Mouse (Mus musculus) heart, adult 11 months (tissue): Measurements from ENCODE around the gene Foxd2.

ENCODE experiments used
- DNase-seq: peaks from one replicate; pipeline ENCODE4 v3.0.0; 2022

The Foxd2 gene

GRCm38 (mm10) chr4:114908829-114909601, at the start of gene Foxd2:
Foxd2 (minus strand) TSS chr4:114908873.
- DNase-seq = peak; percentile 99

GRCm38 (mm10) chr4:114958231-114958630, 49.6 kb upstream of the Foxd2 start:
- DNase-seq = peak; percentile 71

DNA sequence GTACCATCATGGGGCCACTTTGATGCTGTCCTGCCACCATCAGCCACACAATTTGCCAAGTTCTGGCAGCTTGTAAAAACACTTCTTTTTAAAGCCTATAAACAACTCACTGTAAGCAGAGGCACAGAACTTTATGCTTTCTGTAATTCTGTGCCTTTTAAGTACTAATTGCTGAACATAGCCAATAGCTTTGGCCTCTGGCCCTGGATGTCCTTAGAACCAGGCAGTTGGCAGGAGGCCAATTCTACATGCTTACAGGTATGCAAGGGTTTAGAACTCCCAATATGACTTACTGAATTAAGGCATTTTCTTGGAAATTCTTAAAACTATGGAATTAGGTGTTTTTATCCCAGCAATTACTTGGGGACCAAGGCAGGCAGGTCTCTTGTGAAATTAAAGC, 48.7 kb upstream of the Foxd2 start:
- peak; percentile 69 for DNase-seq

DNA sequence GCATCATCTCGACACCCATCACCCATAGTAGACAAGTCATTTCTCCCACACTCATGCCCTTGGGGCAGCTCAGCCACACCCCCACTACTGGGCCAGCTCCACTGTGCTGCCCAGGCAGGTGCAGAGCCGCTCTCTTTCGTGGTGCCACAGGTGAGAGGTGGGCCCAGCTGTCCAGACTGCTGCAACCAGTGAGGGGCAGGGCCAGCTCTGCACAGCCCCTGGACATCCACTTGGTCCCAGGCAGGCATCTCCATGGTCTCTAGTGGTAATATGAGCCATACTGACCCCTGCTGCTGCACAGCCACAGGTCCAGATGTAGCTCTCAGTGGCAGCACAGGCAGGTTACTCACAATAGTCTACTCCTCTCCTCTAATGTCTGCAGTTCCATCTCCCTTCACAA, 44.5 kb upstream of the Foxd2 start:
- DNase-seq = peak; percentile 71

GRCm38 (mm10) chr4:114947852-114948481, 39.3 kb upstream of the Foxd2 start:
- DNase-seq = peak; percentile 66

DNA sequence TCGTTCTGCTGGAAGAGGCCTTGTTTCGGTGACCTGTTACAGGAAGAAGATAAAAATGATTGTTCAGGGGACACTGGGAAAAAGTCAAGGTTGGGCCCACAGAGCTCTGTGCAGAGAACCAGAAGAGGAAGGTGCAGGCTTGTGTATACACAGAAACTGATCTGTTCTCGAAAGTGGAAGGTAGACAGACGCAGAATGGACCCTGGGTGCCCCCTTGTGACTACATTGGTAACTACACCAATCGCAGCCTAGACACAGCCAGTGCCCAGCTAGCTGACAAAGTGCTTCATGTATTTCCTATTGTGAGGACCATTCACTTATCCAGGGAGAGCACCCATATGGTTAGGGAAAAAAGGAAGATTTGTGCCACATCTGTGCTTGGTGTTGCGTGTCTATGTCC, 38.7 kb upstream of the Foxd2 start:
- DNase-seq = peak; percentile 91

DNA sequence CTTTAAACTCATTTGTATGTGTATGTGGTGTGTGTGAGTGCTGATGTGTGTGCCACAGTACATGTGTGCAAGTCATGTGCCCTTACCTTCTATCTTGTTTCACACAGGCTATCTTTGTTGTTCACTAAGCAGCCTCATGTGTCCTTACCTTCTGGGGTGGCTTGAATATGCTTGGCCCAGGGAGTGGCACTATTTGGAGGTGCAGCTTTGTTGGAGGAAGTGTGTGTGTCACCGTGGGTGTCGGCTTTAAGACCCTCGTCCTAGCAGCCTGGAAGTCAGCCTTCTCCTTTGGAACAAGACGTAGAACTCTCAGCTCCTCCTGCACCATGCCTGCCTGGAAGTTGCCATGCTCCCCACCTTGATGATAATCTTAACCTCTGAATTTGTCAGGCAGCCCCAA, 37.7 kb upstream of the Foxd2 start:
- peak; percentile 58 for DNase-seq

- peak; percentile 76 for DNase-seq
Measured at GRCm38 (mm10) chr4:114945021-114945420, 36.3 kb upstream of the Foxd2 start.

DNA sequence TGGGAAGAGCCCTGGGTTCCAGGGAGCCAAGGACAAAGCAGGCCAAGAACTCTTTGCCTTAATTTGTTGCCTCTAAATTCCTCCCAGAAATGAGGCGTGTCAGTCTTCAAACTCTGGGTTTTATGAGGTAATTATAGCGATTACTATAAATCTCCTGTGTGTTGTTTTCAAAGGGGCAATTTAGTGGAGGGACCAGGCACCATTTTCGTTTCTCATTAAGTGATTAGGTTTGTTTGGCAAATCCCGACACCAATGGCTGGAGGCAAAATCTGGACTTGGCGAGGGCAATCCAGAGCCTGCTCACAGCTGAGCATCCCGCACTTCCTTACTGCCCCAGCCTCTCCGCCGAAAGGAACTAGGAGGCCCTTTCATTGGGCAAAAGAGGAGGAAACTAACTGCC, 33.9 kb upstream of the Foxd2 start:
- DNase-seq = peak; percentile 67

- peak; percentile 54 for DNase-seq
Measured at GRCm38 (mm10) chr4:114942112-114942511, 33.4 kb upstream of the Foxd2 start.

GRCm38 (mm10) chr4:114941311-114941710, 32.6 kb upstream of the Foxd2 start:
- peak; percentile 73 for DNase-seq

- no peak for DNase-seq
Measured at GRCm38 (mm10) chr4:114938248-114938647, 29.6 kb upstream of the Foxd2 start.

GRCm38 (mm10) chr4:114937459-114938047, 28.9 kb upstream of the Foxd2 start:
- DNase-seq = peak; percentile 96

GRCm38 (mm10) chr4:114934188-114934587, 25.5 kb upstream of the Foxd2 start:
- DNase-seq = peak; percentile 95

DNA sequence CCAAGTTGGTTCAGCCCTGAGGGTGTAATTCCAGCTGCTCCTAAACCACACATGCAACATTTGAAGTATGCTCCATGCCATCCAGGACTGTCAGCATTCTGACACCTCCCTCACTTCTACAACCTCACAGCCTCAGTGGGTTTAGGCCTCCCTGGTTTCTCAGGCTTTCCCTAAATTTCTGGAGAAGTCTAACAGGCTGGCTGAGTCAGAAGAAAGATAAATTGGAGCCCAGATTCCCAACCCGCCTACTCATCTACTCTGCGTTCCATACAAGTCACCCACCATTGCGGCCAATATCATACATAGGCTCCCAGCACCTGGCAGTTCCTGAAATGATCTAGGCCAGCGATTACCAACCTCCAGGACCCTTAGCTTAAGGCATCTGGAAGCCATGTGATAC, 24.1 kb upstream of the Foxd2 start:
- DNase-seq = no peak

GRCm38 (mm10) chr4:114929155-114929554, 20.5 kb upstream of the Foxd2 start:
- DNase-seq = no peak

DNA sequence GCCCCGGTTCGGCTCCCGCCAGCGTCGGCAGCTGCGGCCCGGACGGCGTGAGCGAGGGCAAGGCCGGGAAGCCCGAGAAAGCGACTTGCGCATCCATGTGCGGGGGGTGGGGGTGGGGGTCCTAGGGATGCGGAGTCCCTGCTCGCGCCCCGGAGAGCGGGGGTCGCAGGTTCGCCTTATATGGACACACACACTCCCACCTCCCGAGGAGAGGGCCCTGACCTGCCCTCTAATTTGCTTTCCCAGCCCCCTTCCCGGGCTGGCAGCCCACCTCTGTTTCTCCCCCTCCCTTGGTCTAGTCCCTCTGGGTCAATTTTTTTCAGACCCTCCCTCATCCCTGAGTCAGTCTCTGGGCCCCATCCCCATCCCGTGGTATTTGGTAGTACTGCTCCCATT, 17.2 kb upstream of the Foxd2 start, which contains the start of gene Foxe3:
TSS of gene Foxe3 (minus strand) at position 97 of the 396 bp plus-strand sequence.
- DNase-seq = no peak

DNA sequence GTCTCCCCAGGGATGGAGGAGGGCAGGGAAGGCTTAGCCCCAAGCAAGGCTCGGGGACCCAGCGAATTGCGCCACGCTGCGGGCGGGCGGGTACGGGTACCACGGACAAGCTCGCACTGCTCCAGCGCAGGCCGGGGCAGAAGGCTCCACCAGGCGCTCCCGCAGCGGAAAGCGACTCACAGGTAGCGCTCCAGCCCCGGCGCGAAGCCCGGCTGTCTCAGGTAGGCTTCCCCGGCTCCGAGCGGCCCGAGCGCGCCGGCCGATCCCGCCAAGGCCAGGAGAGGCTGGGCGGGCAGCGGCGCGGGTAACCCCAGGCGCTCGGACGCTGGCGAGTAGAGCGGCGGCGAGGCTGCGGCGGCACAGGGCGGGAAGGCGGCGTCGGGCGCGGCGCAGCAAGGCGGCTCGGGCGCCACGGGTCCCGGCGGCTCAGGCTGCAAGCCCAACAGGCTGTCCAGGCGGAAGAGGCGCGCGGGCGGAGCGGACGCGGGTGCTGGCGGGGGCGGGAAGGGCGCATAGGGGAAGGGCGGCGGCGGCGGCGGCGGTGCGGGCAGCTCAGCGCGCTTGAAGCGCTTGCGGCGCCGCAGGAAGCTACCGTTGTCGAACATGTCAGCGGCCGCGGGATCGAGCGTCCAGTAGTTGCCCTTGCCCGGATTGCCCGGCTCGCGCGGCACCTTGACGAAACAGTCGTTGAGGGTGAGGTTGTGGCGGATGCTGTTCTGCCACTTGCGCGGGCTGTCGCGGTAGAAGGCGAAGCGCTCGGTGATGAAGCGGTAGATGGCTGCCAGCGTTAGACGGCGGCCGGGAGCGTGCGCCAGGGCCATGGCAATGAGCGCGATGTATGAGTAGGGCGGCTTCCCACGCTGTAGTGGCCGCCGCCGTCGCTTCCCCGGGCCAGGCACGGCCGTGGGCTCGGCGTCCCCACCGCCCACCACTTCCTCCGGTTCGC, 16.6 kb upstream of the Foxd2 start:
- DNase-seq = no peak

GRCm38 (mm10) chr4:114917091-114917490, 8.4 kb upstream of the Foxd2 start:
- DNase-seq = no peak

DNA sequence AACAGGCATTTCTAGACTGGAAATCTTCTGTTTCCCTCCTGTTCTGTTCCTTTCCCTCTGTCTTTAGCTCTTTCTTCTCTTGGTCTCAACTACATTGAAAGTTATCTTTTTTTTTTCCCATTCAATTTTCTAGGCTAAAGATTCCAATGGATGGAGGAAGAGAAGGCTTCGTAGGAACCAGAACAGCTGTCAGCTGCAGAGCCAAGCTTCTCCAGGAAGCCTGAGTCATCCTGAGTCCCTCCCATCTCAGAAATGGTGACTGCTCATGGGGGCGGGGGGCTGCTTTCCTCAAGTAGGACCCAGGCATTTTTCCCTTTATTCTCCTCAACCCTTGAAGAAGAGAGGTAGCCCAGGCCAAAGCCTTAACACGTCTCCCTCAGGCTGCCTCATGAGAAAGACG, 7.4 kb upstream of the Foxd2 start:
- no peak for DNase-seq

GRCm38 (mm10) chr4:114913594-114913962, 4.9 kb upstream of the Foxd2 start:
- peak; percentile 91 for DNase-seq

- no peak for DNase-seq
Measured at GRCm38 (mm10) chr4:114912705-114913593, 4.3 kb upstream of the Foxd2 start.
